Mouse (Mus musculus): Measurements from ENCODE around the gene 2010003K11Rik. TPM values are rescaled to one million over a fixed set of nuclear protein-coding genes. Genes with fewer than 3 reads are reported as not detected.

2010003K11Rik gene
- 6.5 and 11.0 TPM in 2 replicates for polyA plus RNA-seq (2012; rRNA removed)

DNA sequence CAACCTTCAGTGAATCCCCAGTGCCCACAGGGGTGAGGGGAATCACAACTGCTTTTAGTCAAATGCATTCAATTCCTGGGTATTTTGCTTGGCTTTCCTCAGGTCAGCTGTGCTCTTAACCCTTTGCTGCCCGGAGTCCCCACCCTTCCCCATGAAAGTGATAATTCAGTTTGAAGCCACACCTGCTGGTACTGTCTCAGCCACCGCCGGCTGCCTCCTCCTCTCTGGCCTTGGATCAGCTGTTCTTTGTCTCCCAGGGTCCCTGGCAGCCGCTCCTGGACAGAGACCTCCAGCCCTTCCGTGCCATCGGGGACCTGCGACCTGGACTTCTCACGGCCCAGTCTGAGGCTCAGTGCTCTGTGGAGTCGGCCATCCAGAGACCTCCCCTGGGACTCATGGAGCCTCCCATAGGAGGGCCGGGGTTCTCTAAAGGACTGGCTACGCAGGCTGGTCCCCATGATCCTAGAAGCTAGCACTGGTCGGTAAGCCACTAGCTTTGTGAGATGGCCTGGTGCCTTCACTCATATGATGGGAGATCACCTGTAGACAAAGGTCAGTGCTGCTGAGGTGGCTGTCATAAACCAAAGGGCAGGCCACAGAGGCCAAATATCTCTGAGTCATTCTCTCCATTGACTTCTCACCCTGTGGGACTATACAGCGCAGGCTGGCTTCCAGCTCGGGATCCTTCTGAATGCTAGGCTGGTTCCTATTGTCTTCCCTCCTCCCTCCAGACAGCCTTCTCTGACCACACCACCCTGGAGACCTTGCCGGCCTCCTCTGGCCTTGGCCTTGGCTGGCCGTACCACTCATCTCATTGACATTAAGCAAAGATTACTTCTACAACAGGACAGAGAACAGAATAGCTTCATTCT, at the start of gene 2010003K11Rik:
2010003K11Rik (minus strand) TSS at position 522 of the 872 bp plus-strand sequence.
- DNase-seq (ENCODE audit: low read depth): no peak

DNA sequence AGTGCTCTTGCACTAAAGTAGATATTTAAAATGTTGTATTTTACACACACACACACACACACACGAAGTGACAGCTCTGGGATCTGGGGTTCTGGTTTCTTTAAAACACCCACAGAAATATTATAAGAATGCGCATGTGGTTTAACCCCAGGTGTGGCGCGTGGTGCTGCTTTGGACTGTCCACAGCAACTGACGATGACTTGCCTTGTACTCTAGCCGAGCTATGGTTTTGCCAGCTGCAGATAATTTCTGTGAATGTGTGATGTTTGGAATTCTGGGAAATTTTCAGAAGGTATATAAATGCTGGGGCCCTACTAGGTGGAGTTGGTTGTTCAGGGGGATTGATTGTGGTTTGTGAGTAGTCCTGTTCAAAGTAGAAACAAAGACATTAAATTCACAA, 49.4 kb upstream of the 2010003K11Rik start:
- DNase-seq (ENCODE audit: low read depth): no peak

DNA sequence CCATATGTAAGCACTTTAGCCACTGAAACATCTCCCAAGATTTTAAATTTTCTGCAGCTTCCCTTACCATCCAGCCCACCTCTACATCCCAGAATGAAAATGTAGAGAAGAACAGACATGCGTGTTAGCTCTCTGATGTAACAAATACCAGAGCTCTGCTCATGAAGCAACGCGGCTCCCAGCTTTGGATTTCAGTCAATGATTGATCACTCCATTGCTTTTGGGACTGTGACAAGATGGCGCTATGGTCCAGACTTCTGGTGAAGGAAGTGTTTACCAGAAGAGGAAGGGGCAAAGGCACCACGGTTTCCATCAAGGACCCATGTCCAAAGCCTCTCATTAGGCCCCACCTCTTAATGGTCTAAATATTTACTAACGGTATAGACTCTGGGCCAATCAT, 47.5 kb upstream of the 2010003K11Rik start:
- DNase-seq (ENCODE audit: low read depth): no peak

DNA sequence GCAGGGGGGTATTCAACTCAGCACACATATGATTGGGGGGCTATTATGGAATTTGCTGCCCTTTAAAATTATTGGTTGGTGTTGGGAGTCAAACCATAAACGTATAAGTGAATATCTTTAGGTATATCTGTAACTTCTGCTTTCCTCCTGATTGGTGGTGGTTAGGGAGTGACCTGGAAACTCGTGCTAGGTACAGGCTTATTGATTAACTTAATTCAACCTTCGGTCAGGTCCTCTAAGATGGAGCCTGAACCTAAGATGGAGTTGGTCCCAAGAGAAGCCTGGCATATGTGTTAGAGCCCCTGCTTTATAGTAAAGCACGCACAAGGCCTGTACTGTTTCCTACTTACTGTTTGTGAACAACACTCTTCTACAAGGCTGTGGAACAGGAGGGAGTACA, 46.7 kb upstream of the 2010003K11Rik start:
- DNase-seq (ENCODE audit: low read depth): no peak

DNA sequence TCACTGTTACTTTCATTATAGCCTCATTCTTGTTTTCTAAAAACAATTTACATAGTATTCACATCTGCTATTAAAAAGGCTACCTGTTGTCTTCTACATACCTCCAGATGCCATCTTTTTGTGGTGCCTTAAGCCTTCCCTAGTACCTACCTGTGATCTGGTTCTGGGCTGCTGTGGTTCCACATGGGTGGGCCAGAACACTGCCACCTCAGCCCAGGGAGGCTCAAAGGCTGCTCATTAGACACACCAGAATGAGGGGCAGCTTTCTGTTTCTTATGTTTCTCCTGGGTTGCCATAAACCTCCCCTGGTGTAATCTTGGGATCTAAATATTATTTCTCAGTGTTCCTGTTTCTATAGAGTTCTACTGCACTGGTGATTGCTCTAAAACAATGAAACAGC, 43.7 kb upstream of the 2010003K11Rik start:
- no peak for DNase-seq (ENCODE audit: low read depth)

DNA sequence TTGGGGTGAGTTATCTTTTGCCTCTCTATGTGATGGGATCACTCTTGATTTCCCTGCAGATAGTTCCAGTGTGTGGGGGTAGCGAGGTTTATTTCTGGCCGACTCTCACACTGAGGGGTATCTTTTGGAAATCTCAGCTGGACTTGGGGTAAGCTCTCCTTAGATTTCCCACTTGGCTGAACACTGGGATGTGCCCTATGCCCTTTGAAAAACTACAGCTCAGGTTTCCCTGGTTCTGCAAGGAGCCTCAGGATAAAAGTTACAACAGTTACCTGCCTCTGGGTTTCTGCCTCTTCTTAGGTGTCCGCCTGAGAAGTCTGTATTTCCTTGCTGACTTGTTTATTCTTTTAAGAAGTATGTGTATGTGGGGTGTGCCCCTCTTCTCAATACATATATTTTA, 42.6 kb upstream of the 2010003K11Rik start:
- DNase-seq (ENCODE audit: low read depth): no peak

DNA sequence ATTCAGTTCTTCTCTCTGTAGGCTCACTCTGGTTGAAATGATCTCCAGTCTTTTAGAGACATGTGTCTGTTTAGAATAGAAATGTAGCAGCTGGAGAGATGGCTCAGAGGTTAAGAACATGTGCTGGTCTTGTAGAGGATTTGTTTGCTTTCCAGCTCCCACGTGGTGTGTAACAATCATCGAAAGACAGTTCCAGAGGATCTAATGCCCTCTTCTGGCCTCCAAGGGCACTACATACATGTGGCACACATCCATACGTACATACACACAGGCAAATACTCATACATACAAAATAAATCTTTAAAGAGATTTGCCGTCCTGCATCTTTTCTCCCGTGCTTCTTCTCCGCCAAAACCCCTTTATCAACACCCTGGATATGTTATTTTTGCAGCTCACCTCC, 41.9 kb upstream of the 2010003K11Rik start:
- no peak for DNase-seq (ENCODE audit: low read depth)

DNA sequence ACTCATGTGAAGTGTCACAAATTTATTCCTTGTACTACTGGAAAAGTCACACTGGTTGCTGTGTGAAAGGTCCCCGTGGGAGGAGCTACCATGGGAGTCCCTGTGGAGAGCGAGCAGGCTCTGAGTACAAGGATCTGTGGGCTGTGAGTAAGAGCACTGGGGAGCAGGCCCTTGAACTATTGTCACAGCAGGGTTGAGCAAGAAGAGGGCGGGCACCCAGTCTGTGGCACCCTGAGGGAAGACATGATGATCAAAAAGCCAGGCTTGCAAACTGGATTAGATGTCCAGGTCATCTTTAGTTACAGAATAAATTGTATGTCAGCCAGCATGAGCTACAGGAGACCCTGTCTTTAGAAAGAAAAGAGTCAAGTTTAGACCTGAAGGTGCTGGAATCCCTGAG, 38.2 kb upstream of the 2010003K11Rik start:
- DNase-seq (ENCODE audit: low read depth): peak; percentile 88

DNA sequence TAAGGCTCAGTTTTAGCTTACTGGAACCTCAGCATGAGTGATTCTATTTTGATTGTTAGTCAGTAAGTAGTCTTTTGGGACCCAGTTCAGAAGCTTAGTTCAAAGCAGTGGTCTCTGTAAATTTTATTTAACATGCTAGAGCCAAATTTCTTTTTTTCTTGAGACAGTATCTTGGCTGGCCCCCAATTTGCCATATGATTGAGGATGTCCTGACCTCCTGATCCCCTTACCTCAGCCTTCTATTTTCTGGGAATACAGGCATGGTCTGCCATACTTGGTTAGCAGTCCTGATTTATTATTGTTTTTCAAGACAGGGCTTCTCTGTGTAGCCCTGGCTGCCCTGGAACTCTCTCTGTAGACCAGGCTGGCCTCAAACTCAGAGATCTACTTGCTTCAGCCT, 37.5 kb upstream of the 2010003K11Rik start:
- no peak for DNase-seq (ENCODE audit: low read depth)

DNA sequence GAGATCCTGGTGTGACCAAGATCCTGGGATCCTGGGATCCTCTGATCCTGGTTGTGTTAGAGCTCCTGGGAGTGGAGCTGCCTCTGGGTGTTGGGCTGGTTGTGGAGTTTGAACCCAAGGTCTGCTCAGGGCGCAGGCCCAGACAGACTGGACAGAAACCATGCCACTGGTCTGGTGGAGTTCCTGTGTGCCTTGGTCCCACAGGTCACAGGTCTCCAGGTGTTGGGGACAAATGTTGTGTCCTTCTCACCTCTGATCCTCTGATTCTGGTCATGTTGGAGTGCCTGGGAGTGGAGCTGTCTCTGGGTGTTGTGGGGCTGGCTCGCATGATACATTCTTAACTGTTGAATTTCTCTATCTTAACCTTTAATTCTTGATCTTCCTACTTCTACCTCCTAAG, 36.3 kb upstream of the 2010003K11Rik start:
- DNase-seq (ENCODE audit: low read depth): no peak

DNA sequence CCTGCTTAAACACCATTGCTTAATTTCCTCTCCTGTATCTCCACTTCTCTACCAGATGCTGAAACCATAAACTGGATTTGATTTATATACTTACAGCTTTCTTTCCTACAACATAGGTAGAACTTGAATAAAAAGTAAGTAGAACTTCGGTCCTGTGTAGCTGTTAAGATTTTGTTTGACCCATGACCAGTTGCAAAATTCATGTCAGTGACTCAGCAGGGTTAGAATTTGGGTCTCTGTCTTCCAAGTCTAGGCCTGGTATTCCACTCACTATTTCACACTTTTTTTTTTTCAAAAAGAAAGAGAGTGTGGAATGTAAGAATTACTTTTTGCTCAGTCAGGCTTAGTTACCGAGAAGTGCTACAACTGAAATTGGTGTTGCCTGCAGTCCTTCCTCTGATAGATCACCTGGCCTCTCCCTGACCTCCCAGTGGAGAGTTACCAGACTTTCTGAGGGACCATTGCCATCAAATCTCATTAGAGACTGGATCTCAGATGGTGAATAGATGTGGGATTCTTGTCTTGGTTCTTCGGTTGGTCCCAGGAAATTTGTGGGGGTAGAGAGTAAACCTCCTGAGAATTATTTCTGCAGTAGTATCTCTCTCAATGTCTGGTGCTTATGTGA, 23.2 kb upstream of the 2010003K11Rik start:
- DNase-seq (ENCODE audit: low read depth): no peak

DNA sequence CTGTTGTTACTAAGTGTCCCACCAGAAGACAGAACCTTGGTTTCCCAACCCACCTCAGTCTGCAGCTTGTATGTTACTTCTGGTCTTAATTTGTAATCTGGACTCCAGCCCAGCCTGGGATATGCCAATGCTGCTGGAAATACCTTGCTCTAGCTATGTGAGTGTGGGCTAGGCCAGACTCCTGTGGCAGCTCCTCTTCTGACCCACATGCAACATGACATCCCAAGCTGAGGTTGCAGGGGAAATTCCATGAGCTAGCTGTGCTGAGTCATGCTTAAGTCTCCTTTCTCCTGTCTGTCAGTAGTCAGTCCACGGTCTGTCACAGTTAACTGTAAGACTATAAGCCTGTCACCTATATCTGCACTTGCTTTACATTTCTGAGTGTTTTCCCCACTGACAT, 19.1 kb upstream of the 2010003K11Rik start:
- DNase-seq (ENCODE audit: low read depth): no peak

DNA sequence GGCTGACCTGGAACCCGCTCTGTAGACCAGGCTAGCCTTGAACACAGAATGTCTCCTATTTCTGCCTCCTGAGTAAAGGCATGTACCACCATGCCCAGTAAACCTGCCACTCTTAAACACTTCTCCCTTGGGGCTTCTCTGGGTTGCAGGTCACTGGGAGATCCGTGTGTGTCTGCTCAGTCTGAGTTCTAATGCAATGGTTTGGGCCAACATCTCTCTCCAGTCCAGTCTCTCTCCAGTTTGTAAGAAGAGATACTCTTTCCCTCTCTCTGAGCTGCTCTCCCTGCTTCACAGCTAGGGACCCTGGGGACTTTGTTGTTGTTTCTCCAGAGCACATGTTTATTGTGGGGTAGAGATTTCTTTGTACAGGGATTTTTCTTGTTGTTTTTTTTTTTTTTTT, 17.9 kb upstream of the 2010003K11Rik start:
- no peak for DNase-seq (ENCODE audit: low read depth)

DNA sequence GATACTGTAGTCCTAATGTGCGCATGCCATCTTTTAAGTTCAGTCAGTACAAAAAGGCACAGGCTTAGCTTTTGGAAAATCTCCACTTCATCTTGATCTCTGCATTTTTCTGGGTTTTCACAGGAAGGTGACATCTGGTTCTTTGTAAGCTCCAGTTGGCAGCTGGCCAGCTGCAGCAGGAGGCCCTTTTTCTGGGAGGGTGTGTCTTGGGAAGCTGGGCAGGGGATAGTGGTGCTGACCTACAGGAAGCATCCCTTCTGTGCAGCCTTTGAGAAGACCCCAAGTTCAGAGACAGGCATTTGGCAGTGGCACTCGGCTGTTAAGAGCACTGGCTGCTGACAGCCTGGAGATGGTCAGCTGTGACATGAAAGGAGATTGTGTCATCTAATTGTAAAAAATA, 17.4 kb upstream of the 2010003K11Rik start:
- DNase-seq (ENCODE audit: low read depth): no peak

DNA sequence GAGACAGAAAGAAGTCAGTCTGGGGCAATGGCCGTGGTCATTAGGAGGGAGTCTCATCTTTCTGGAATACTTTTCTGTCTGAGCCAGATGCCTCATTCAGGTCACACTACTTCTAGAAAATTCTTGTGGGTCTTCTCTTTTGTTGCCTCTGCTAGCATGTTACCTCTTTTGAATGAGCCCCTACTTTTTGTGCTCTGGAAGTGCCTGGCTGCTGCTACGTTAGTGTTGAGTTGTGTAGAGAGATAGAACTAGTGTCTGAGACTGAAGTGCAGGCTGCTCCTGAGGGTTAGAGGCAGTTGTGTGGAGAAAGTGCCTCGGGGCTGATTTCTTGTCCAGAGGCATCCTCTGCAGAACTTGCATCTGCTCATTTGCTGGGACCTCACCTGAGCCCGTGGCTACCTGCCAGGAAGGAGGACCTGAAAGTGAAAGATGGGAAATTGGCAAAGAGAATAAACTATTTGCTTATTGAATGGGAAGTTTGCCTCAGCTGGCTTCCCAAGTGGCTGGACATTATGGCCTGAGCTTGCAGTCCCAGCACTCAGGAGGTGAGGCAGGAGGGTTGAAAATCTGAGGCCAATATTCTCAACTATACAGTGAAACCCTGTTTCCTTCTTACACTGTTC, 15.0 kb upstream of the 2010003K11Rik start:
- no peak for DNase-seq (ENCODE audit: low read depth)

DNA sequence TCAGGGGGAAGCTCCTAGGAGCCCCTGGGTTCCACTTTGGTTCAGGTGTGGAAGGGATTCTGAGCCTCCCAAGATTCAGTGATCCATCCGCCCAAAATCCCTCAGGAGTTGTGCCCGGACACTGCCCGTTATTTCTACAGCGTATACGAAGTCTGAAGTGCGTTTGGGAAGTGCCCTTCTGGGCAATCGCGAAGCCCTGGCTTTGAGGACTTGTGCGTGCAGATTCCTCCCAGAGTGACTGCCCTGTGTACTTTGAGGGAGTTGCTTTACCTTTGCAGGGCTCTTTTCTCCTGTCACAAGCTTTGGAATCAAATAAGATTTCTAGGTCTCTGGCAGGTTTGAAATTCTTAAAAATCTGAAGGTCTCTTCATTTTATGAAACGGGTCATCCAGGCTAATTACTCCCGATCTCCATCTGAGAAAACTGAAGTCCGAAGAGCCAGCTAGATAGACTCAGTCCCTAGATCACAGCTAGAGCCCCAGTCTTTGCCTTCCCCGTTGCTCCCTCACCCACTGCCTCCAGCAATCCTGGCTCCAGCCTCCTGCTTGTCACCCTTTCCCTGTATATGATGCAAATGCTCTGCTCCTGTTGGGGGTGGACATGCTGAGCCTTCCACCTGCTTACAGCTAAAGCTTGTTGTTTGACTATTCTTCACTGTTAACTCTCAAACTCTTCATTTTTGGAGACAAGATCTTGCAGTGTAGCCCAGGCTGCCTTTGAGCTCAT, 12.9 kb upstream of the 2010003K11Rik start:
- DNase-seq (ENCODE audit: low read depth): no peak

DNA sequence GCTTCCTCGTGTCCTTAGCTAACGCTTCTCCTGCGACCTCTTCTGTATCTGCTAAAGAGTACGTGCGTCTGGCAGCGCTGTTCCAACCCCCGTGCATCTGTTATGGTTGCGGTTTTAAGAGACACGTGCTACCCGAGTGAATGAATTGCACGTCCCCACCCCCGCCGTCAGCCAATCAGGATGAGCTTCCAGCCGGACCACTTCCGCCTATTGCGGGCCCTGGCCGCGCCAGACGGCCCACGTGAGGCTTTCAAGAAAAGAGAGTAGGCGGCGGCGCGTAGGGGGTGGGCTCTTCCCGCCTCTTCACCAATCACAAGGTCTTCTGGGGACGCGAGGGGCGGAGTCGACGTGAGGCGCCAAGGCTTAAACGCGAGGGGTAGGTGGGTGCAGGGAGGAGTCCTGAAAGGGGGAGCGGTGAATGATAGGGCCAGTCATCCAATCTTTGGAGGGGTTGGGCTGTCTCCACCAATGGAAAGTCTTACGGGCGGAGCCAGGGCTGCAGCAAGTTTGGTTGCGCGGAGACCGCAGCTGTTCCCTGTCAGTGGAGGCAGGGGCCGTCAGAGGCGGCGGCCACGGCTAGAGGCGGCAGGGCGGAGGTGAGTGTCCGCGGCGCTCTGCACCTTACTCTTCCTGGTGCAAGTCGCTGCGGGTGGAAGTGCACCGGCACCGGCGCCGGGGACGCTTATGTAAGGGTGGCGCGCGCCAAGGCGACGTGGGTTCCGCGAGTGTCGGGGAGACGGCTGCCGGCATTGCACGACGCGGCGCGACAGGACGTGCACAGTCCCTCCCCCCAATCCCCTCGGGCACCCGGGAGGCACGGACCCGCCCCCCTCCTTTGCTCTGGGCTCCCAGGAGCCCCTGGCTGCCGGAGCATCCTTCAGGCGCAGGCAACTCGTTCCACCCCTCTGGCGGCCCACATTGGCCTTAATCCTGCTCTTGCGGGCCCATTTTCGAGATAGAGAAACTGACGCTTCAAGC, 11.9 kb upstream of the 2010003K11Rik start, which contains the start of gene Pcx:
Pcx (plus strand) TSS at position 487 of the 978 bp plus-strand sequence.
- peak; percentile 91 for DNase-seq (ENCODE audit: low read depth)

DNA sequence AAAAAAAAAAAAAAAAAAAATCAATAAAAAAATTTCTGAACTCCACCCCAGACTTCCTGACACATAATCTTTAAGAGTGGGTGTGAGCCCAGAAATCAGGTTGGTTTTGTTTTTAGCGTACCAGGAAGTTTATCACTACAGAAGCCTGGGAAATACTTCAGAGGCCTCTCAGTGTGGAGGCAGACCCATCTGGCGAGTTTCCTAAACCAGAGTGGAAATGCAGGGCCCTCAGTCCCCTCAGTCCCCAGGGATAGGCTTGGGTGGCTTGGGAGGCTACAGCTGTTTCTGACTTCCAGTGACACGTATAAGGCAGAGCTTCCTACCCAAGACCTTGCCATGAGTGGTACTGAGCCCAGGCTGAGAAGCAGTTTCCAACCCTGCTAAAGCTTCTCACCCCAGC, 9.4 kb upstream of the 2010003K11Rik start:
- DNase-seq (ENCODE audit: low read depth): no peak

DNA sequence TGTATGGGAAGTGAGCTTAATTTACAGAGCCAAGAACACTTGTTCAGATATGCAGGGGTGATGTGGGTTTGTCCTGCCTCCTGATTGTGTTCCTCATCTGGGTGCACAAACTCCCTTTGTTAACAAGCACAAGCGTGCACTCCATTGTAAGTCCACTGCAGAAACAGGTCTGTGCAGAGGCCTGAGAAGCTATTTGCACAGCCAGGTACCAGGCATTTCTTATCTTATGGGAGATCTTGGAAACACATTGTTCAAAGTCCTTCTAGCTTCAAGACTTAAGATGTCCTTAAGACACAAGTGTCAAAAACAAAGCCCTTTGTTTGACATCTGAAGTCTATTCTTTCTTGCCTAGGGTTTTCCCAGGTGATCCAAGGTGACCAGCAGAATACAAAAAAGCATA, 6.4 kb upstream of the 2010003K11Rik start:
- DNase-seq (ENCODE audit: low read depth): peak; percentile 86

DNA sequence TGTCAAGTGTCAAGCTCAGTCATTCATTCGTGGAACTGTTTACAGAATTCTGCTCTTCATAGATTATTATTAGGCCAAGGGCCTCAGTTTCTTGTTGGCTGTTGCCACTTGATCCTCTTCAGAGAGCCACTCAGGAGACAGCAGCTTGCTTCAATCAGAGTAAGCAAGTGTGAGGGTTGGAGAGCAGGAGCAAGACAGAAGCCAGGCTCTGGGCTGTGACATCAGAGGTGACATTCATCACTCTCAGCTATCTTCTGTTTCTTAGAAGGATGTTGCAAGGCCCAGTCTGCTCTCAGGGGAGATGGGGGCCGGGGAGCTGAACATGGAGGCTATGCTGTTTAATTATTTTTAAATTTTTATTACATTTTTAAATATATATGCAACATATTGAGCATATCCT, 4.3 kb upstream of the 2010003K11Rik start:
- no peak for DNase-seq (ENCODE audit: low read depth)
